Mouse (Mus musculus) CD4-positive helper T cell, adult 2 months (primary cell): ENCODE data around the gene Gm45062.

ENCODE experiments used
- DNase-seq: peaks from one replicate; pipeline ENCODE4 v3.0.0-alpha.2; 2012; ENCODE audit warnings: low read depth, missing footprints, low spot score

The Gm45062 gene

DNA sequence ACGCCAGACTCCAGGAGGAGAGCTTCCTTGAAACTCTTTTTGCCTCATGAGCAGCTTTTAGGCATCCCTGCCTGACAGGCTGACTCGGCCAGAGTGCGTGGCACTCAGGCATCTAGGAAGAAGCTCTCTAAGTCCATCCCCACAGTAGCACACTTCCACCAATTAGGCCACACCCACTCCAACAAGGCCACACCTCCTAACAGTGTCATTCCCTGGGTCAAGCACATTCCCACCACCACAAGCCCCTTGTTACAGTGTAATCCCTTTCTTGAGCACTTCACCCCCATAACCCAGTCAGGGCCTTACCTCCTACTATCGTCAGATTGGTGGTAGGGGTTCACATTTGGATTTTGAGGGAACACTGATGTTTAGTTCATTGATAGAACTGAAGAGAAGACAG, 108.4 kb downstream of the Gm45062 start:
- DNase-seq: no peak

DNA sequence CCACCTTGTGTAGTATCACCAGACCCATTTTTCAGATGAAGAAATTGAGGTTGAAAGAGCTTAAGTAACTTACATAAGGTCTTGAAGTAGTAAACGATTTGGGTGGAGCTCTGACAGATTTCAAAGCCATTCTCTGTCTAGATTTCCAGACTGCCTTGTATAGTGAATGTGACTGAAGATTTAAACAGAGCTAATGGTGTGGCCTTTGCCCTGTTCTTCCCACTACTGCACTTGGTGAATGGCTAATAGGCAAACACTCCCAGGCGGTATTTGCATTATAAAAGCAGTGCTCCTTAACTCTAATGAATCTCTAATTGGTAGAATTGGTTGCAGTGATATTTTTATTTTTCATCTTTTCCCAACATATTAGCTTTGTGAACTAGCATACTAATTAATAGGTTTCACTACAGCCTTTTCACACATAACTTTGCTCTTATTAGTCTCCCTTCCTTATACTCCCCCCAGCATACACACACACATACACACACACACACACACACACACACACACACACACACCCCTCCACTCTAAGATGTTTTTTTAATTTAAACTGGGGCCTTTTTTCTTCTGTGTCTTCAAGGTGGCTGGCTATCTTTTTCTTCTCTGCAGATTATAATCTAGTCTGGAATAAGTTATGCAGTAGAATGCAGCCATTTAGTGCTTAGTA, 109.1 kb downstream of the Gm45062 start:
- no peak for DNase-seq

DNA sequence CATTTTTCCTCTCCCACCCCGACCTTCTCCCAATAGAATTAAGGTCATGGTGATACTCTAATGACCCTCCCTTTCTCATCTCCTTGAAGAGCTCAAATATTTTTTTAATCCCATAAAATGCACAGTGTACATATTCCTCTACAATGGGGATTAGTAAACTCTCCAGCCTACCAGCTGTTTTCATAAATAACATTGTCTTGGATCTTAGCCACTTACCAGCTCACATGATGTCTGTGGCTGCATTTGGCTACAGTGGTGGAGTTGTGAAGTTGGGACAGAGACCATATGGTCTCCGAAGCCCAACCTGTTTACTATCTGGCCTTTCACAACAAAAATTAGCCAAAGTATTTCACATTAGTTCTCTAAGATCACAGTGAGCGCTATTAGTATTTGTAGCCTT, 111.4 kb downstream of the Gm45062 start:
- no peak for DNase-seq

GRCm38 (mm10) chr6:8373051-8373450, 113.8 kb downstream of the Gm45062 start:
- DNase-seq: no peak

DNA sequence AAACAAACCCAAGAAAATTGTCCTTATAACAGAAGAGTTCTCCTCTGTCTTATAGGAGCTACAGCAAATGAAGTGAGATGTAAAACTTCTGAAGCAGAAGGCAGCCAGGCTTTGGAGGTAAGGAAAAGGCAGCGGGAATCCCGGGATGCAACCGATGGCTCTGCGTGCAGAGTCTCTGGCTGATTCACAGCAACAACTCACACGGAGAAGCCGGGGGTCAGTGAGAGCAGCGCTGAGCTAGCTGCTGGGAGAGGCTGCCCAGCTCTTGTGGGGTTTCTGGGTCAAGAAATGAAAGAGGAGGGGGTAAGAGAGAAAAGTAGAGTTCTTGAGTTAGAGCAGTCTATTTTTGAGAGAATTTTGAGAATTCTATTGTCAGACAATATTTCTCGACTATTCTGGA, 114.6 kb downstream of the Gm45062 start:
- no peak for DNase-seq

DNA sequence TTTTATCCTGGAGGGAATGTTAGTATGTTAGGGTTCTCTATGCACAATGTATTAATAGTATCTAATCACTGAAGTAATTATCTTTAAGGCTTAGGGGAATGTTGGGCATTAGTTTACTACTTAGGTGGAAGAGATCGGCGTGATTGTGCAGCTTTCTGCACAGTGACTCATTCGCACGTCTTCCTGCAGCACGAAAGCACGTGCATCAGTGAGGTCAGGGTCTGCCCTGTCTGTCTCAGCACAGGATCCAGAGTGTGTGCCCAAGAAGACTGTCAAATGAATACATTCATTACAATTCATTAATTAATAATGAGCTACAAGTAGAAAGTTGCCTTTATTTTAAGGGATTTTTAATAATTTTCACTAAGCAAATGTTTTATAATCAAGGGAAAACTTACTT, 115.0 kb downstream of the Gm45062 start:
- DNase-seq: no peak

GRCm38 (mm10) chr6:8374712-8375111, 115.5 kb downstream of the Gm45062 start:
- DNase-seq: no peak

GRCm38 (mm10) chr6:8376351-8376750, 117.1 kb downstream of the Gm45062 start:
- no peak for DNase-seq

GRCm38 (mm10) chr6:8377667-8378066, 118.4 kb downstream of the Gm45062 start:
- DNase-seq: no peak

- no peak for DNase-seq
Observed at GRCm38 (mm10) chr6:8389307-8389706, 130.1 kb downstream of the Gm45062 start.

- DNase-seq: no peak
Observed at GRCm38 (mm10) chr6:8390296-8390695, 131.0 kb downstream of the Gm45062 start.

DNA sequence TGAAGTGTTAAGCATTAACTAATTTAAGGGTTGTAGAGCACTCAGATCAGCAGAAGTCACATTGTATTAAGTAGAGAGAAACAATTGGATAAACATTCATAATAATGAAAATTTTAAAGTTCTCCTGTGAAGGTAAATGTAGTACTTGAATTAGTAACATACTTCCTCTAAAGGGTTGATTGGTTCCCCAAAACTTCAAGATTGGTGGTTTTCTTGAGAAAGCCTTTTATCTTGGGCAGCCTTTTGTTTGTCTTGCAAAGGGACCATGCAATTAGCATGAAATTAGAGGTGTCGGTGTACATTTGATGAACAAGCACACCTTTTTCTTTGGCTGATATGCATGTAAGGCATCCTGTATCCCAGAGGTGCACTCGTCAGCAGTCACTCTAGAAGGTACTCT, 131.7 kb downstream of the Gm45062 start:
- DNase-seq: no peak

DNA sequence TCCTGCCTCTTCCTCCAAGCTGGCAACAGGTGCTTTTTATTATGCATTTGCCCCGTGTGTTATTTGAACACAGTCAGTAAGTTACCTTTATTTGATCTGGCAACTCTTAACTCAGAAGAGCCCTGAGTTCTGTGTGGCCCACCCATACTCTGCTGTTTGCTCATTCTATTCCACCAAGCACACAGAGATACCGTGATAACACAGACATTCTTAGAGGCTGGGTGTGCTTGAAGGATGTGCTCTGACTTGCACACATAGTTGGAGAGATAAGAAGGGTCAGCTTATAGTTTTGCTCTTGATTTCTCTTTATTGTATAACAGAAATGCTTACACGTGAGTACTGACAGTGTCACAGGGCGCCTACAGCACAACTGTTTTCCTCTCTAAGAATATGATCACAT, 133.8 kb downstream of the Gm45062 start:
- no peak for DNase-seq

GRCm38 (mm10) chr6:8394044-8394443, 134.8 kb downstream of the Gm45062 start:
- no peak for DNase-seq

DNA sequence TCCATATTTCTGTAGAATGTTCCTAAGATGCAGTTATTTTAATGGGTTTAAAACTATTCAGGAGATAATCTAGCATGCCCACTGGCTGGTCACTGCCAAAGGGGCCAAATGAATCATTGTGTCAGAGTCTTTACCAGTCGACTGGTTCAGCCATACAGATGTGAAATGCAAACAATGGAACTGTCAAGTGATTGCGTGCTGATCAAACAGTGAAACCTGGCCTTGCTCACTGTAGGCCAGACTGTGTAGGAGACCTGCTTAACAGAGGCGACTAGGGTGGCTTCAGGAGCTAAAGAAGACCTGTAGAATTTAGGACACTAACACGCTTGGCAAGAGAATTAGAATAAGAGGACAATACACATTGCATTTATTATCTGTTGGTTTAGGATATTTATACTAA, 135.8 kb downstream of the Gm45062 start:
- DNase-seq: no peak

DNA sequence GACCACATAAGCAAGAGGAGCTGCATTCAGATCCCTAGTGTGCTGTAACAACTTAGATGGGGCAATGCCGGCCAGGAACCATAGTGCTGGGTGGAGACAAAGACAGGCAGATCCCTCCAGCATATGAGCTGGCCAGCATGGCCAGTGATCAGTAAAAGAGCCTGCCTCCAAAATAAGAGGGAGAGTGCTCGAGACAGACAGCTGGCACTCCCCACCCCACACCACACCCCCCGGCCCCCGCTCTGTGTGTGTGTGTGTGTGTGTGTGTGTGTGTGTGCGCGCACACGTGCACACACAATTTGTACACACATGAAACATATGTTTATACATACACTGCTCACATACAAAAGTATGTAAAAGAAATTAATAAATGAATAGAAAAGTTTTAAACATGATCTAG, 138.0 kb downstream of the Gm45062 start:
- DNase-seq: no peak

GRCm38 (mm10) chr6:8399710-8400109, 140.5 kb downstream of the Gm45062 start:
- no peak for DNase-seq

GRCm38 (mm10) chr6:8403127-8403526, 143.9 kb downstream of the Gm45062 start:
- no peak for DNase-seq

GRCm38 (mm10) chr6:8405844-8406243, 146.6 kb downstream of the Gm45062 start:
- no peak for DNase-seq

- DNase-seq: peak; percentile 19
Observed at GRCm38 (mm10) chr6:8408332-8408731, 149.1 kb downstream of the Gm45062 start.

DNA sequence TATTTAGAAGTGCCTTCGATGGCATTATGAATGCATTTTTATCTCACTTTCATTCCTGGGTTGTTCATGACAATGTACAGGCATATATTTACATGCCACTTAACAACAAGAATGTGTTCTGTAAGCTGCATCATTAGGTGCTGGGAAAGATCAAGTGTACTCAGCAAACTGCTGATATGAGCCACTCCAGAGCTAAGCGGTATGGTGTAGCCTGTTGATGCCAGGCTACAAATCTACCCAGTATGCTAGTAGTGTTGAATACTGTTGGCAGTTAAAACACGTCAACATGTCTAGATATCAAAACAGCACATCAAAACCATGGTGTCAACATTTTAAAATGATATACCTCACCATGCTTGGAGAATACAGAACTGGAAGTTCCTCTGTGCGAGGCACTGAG, 150.6 kb downstream of the Gm45062 start:
- no peak for DNase-seq

DNA sequence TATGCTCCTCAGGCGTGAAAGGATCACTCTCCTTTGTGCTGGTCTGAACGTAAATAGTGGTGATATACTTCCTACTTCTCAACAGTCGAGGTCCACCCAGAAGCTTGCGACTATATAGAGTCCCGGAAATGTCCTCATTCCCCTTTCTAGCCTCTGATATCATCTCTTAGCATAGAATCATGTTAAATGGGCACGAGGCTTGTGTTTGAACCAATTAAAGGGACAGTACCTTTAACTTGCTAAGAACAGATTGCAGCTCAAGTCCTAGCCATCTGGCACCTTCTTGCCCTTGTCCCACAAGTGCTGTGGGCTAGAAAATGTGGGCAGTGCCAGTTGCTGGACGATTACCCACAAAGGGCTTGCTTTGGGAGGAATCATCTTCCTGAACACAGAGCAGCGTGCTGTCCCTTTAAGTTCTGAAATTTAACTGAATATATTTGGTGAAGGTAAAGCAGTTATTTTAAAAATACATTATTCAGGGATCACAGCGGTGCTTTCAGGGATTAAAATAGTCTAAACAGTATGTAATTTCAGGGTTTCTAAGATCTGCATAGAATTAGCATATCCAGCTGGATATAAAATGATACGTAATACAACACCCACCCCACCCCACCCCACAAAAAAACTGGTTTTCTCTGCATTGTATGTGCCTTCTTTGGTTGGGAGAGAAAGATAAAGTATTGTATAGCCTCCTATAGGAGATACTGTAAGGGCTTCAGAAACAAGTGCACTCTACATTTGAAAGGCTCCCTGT, 153.8 kb downstream of the Gm45062 start:
- no peak for DNase-seq

- DNase-seq: no peak
Observed at GRCm38 (mm10) chr6:8414020-8414419, 154.8 kb downstream of the Gm45062 start.
